10 mouse cellular contexts compared by ENCODE assay signal in the genomic region with DNA sequence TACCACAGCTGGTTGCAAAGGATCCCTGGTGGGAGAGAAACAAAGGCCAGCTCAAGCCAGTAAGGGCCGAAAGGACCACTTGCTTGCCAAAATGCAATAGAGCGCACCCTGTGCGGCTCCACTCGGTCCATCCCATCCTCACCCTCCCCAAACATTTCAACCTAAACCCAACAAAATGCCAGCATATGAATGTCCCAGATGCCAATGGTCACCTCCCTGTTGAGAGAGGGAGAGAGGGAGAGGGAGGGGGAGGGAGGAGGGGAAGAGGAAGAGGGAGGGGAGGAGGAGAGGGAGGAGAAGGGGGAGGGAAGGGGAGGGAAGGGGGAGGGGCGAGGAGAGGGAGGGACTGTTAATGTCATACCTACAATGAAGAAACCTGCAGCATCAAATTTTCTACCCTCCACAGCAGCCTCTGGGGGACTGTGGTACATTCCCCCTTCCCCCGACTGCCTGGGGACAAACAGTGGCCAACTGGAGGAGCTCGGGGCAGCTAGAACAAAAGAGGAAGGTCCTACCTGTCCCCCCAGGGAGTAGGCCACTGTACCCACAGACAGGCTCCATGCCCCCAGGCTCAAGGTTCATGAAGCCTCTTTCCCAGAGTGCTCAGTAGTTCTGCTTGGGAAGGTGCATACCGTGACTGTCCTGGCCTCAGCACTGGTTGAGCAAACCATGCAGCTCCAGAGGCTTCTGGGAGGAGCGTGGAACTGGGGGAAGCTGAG. TPM values are rescaled to one million over a fixed set of nuclear protein-coding genes. Genes with fewer than 3 reads are reported as not detected.
DNase-seq lines count a peak whose midpoint lies in the region; ATAC-seq lines count a peak whose summit lies in the region.
"Had no signal": no experiment of that assay in that cellular context is flagged by ENCODE, and none has a peak within 500 bp of the region (broad histone marks: within the 10 kb centered on the region; RNA-seq: fewer than 3 reads in every experiment).

No protein-coding gene starts in this region.

- H3K9me3 ChIP-seq in heart, embryonic 10.5 days = no peaks in the 10 kb centered on the region
- H3K9me3 ChIP-seq in neural tube, embryonic 12.5 days = no peaks in the 10 kb centered on the region
- no peaks in the 10 kb centered on the region for H3K9me3 ChIP-seq in limb, embryonic 10.5 days (replicated peaks)

- H3K4me3 ChIP-seq in heart, embryonic 10.5 days = no peak overlapping the region
- H3K4me3 ChIP-seq in neural tube, embryonic 12.5 days = no peak overlapping the region
- no peak overlapping the region for H3K4me3 ChIP-seq in limb, embryonic 10.5 days

- DNase-seq in heart, embryonic 10.5 days (ENCODE audit: low spot score) = no peak
- DNase-seq in heart, postnatal 36 days = no peak
- no peak for DNase-seq in neural tube, embryonic 10.5 days (ENCODE audit: extremely low spot score, low spot score)
- no peak for DNase-seq in limb, embryonic 10.5 days (ENCODE audit: low spot score)
- DNase-seq in embryo, embryonic 10.5 days (ENCODE audit: low spot score) = no peak
- DNase-seq in thymus, postnatal 25 days = no peak
- DNase-seq in T-cell, adult 2 months (ENCODE audit: low spot score) = no peak

- intact Hi-C loops in heart, postnatal 36 days (cut with DNase I) = no loop called here

- peak overlapping the region; percentile 18; the same call in 1 of the 2 replicates for H3K4me2 ChIP-seq in neural tube, embryonic 12.5 days (replicated peaks)

- H3K27ac ChIP-seq in heart, embryonic 10.5 days = peak overlapping the region; percentile 70
- H3K27ac ChIP-seq in neural tube, embryonic 12.5 days = no peak overlapping the region
- peak overlapping the region; percentile 59 for H3K27ac ChIP-seq in limb, embryonic 10.5 days

- no peak overlapping the region for H3K9ac ChIP-seq in neural tube, embryonic 12.5 days

- peaks cover 57% of the 10 kb centered on the region for H3K4me1 ChIP-seq in heart, embryonic 10.5 days
- H3K4me1 ChIP-seq in neural tube, embryonic 12.5 days = peaks cover 24% of the 10 kb centered on the region
- H3K4me1 ChIP-seq in limb, embryonic 10.5 days = peaks cover 25% of the 10 kb centered on the region

- H3K27me3 ChIP-seq in heart, embryonic 10.5 days (ENCODE audit: insufficient read depth, poor library complexity, severe bottlenecking) = no peaks in the 10 kb centered on the region
- no peaks in the 10 kb centered on the region for H3K27me3 ChIP-seq in neural tube, embryonic 12.5 days (replicated peaks)
- no peaks in the 10 kb centered on the region for H3K27me3 ChIP-seq in limb, embryonic 10.5 days (ENCODE audit: low read depth, poor library complexity, severe bottlenecking)
- H3K27me3 ChIP-seq: CH12.LX had no signal

- no peaks in the 10 kb centered on the region for H3K36me3 ChIP-seq in heart, embryonic 10.5 days
- no peaks in the 10 kb centered on the region for H3K36me3 ChIP-seq in neural tube, embryonic 12.5 days
- H3K36me3 ChIP-seq in limb, embryonic 10.5 days = no peaks in the 10 kb centered on the region

- no peak for ATAC-seq in neural tube, embryonic 12.5 days (ENCODE audit: low FRiP score, low read depth)

- 49% methylated on average over 9 of the region's 9 CpGs for WGBS in heart, embryonic 10.5 days
- WGBS in neural tube, embryonic 12.5 days = 55% methylated on average over 9 of the region's 9 CpGs
- WGBS in limb, embryonic 10.5 days = 61% methylated on average over 9 of the region's 9 CpGs

RNA-seq across cellular contexts. Expression of a gene that starts 11.7 kb away (rescaled TPM):
- 19.3 and 21.1 TPM in 2 replicates for polyA plus RNA-seq in heart, embryonic 10.5 days (2016; fragmentation: Nextera tagmentation; extraction: Ambion mirVana)
- total RNA-seq in heart, postnatal 36 days (2021) = under 1 TPM; 0.28 to 0.46 TPM
- 1.4 and 2.2 TPM in 2 replicates for polyA plus RNA-seq in neural tube, embryonic 12.5 days (2016; fragmentation: Nextera tagmentation; extraction: Ambion mirVana)
- 5.5 TPM in 2 replicates for polyA plus RNA-seq in limb, embryonic 10.5 days (2016; fragmentation: Nextera tagmentation; extraction: Ambion mirVana)

RNA-seq across cellular contexts. Expression of a gene that starts 36.0 kb away (rescaled TPM):
- 472 and 583 TPM in 2 replicates for polyA plus RNA-seq in heart, embryonic 10.5 days (2016; fragmentation: Nextera tagmentation; extraction: Ambion mirVana)
- total RNA-seq in heart, postnatal 36 days (2021) = 100 to 1,000 TPM; 398 to 441 TPM
- polyA plus RNA-seq in neural tube, embryonic 12.5 days (2016; fragmentation: Nextera tagmentation; extraction: Ambion mirVana) = 255 and 258 TPM in 2 replicates
- 267 and 310 TPM in 2 replicates for polyA plus RNA-seq in limb, embryonic 10.5 days (2016; fragmentation: Nextera tagmentation; extraction: Ambion mirVana)

RNA-seq across cellular contexts. Expression of a gene that starts 47.5 kb away (rescaled TPM):
- polyA plus RNA-seq in heart, embryonic 10.5 days (2016; fragmentation: Nextera tagmentation; extraction: Ambion mirVana) = 1.1 and 1.2 TPM in 2 replicates
- total RNA-seq in heart, postnatal 36 days (2021) = not detected
- 0.15 and 0.66 TPM in 2 replicates for polyA plus RNA-seq in neural tube, embryonic 12.5 days (2016; fragmentation: Nextera tagmentation; extraction: Ambion mirVana)
- polyA plus RNA-seq in limb, embryonic 10.5 days (2016; fragmentation: Nextera tagmentation; extraction: Ambion mirVana) = 0.26 and 0.40 TPM in 2 replicates
- total RNA-seq: CH12.LX; hematopoietic stem cell, adult 5-6 weeks had no signal

RNA-seq across cellular contexts. Expression of a gene that starts 52.5 kb away (rescaled TPM):
- polyA plus RNA-seq in heart, embryonic 10.5 days (2016; fragmentation: Nextera tagmentation; extraction: Ambion mirVana) = 78.0 and 99.5 TPM in 2 replicates
- total RNA-seq in heart, postnatal 36 days (2021) = 10 to 100 TPM; 15.3 TPM
- polyA plus RNA-seq in neural tube, embryonic 12.5 days (2016; fragmentation: Nextera tagmentation; extraction: Ambion mirVana) = 91.7 and 96.3 TPM in 2 replicates
- 145 and 157 TPM in 2 replicates for polyA plus RNA-seq in limb, embryonic 10.5 days (2016; fragmentation: Nextera tagmentation; extraction: Ambion mirVana)
